18 mouse cellular contexts compared by ENCODE assay signal in genomic region chr12:4479171-4479881, GRCm38 (mm10). TPM values are rescaled to one million over a fixed set of nuclear protein-coding genes. Genes with fewer than 3 reads are reported as not detected.
DNase-seq lines count a peak whose midpoint lies in the region; TF ChIP-seq lines count a peak whose summit lies in the region.
"Had no signal": no experiment of that assay in that cellular context is flagged by ENCODE, and none has a peak within 500 bp of the region (broad histone marks: within the 10 kb centered on the region; RNA-seq: fewer than 3 reads in every experiment).

No protein-coding gene starts in this region.

- DNase-seq in heart, adult 11 months: peak; percentile 34
- DNase-seq in heart, adult 18-20 months: no peak
- DNase-seq in MEL (ENCODE audit: low read depth, low spot score): peak; percentile 57
- DNase-seq in urinary bladder, adult 2 months (ENCODE audit: low spot score): no peak
- DNase-seq: adrenal gland, adult 2 months; adrenal gland, adult 8-10 months; adrenal gland, postnatal 10 days; adrenal gland, postnatal 14 days; adrenal gland, postnatal 25 days; adrenal gland, postnatal 36 days; B cell, adult 2 months; cerebellum, adult 11 months; cerebellum, adult 11-12 months; cerebellum, adult 18-20 months; cerebellum, adult 2 months had no signal

- H3K4me1 ChIP-seq in MEL (ENCODE audit: control insufficient read depth in 1 of 2, insufficient read depth in 2 of 2, low read length in 2 of 2): peaks cover 0 to 13% of the 10 kb centered on the region in 2 experiments; a peak in 2 of 4 replicates

- no peak for TF ChIP-seq EP300 in MEL (IDR thresholded peaks at IDR 0.05; ENCODE audit: low read depth in 1 of 2, low read length in 2 of 2)

- no peak for TF ChIP-seq CTCF in MEL (IDR thresholded peaks at IDR 0.05 in 2 of 3, conservative IDR thresholded peaks at IDR 0.05 in 1 of 3; ENCODE audit: control insufficient read depth in 1 of 3, insufficient read depth in 1 of 3, low read depth in 2 of 3, low read length in 3 of 3, poor library complexity in 1 of 3, severe bottlenecking in 1 of 3)

- peak in 1 of 2 experiments; percentile 7; a peak in 1 of 4 replicates for TF ChIP-seq POLR2A in MEL (IDR thresholded peaks at IDR 0.05; ENCODE audit: control insufficient read depth in 1 of 2, insufficient read depth in 1 of 2, low read depth in 1 of 2, low read length in 2 of 2, poor library complexity in 1 of 2)

- no peaks in the 10 kb centered on the region for H3K27me3 ChIP-seq in MEL (ENCODE audit: control insufficient read depth in 1 of 2, insufficient read depth in 2 of 2, low read length in 2 of 2)
- H3K27me3 ChIP-seq: CH12.LX, Patski had no signal

- peaks cover 27% of the 10 kb centered on the region for H3K79me2 ChIP-seq in MEL (ENCODE audit: control insufficient read depth, insufficient read depth, low read length, poor library complexity)

- peak overlapping the region in 1 of 2 experiments; percentile 7; a peak in 1 of 4 replicates for H3K4me3 ChIP-seq in MEL (ENCODE audit: control insufficient read depth in 1 of 2, insufficient read depth in 1 of 2, low read depth in 2 of 2, low read length in 2 of 2)

- peak overlapping the region; percentile 92 for H3K9ac ChIP-seq in MEL (ENCODE audit: control insufficient read depth, low read depth, low read length, poor library complexity, severe bottlenecking)

- peak overlapping the region; percentile 95 for H3K27ac ChIP-seq in MEL (ENCODE audit: control insufficient read depth, low read depth, low read length)

- peaks cover 4 to 9% of the 10 kb centered on the region in 2 experiments; a peak in 3 of 4 replicates for H3K36me3 ChIP-seq in MEL (ENCODE audit: control insufficient read depth in 1 of 2, insufficient read depth in 2 of 2, low read length in 2 of 2)
- H3K36me3 ChIP-seq: G1E had no signal

- TF ChIP-seq RAD21 in MEL (IDR thresholded peaks at IDR 0.05; ENCODE audit: low read depth, low read length): no peak; the same call in 1 of the 2 replicates

- no peaks in the 10 kb centered on the region for H3K9me3 ChIP-seq in MEL (replicated peaks; ENCODE audit: insufficient read depth, low read length)
- H3K9me3 ChIP-seq: G1E had no signal

TF ChIP-seq in MEL, 35 proteins besides CTCF, POLR2A, EP300 and RAD21:
- TF ChIP-seq CHD1 (IDR thresholded peaks at IDR 0.05; ENCODE audit: low read depth, low read length) (peak; percentile 56; the same call in 1 of the 2 replicates), ZMIZ1 (IDR thresholded peaks at IDR 0.05; ENCODE audit: low read depth, low read length) (peak; percentile 85), MAFK (IDR thresholded peaks at IDR 0.05; ENCODE audit: borderline replicate concordance, low read depth, low read length) (0 out of 2 replicates have a peak, but pooled peaks have one; percentile 13), RCOR1 (IDR thresholded peaks at IDR 0.05; ENCODE audit: low read depth, low read length) (0 out of 2 replicates have a peak, but pooled peaks have one; percentile 3), ETS1 (IDR thresholded peaks at IDR 0.05; ENCODE audit: low read depth, low read length) (no peak), SMC3 (IDR thresholded peaks at IDR 0.05; ENCODE audit: low read depth, low read length) (peak; percentile 8), MAZ (IDR thresholded peaks at IDR 0.05; ENCODE audit: low read depth, low read length) (0 out of 2 replicates have a peak, but pooled peaks have one; percentile 38), HCFC1 (IDR thresholded peaks at IDR 0.05; ENCODE audit: low read depth, low read length) (no peak)

RNA-seq across cellular contexts. Expression of gene Ncoa1, which starts 2.3 kb away (rescaled TPM):
- total RNA-seq in heart, adult 18-20 months (2021): 10 to 100 TPM; 28.9 to 29.0 TPM
- 45.0 and 48.4 TPM in 2 replicates for total RNA-seq in MEL (2012; rRNA removed)
- polyA plus RNA-seq in MEL (2012; ENCODE audit: insufficient read depth in 1 of 2, insufficient read length in 2 of 2, low read depth in 1 of 2, low replicate concordance in 2 of 2, missing spikeins in 1 of 2): 10 to 100 TPM; 36.0 to 65.0 TPM
- polyA plus RNA-seq in urinary bladder, adult 2 months (2012; rRNA removed): 19.9 TPM in 2 replicates

Comparison
In these comparisons a context has a peak if more than half of its experiments do, and no peak if none do; other contexts are left out.
1. DNase-seq: peak in heart, adult 11 months (single experiment) and MEL (single experiment); none in heart, adult 18-20 months (0 of 2) and urinary bladder, adult 2 months (single experiment).